Mouse (Mus musculus) lung, adult 10 weeks (tissue): Measurements from ENCODE around the gene Ran. TPM values are rescaled to one million over a fixed set of nuclear protein-coding genes. Genes with fewer than 3 reads are reported as not detected.

Source experiments
- polyA plus RNA-seq: library from polyadenylated mRNA; stranded (reverse); fragments of 350-450 nt; fragmentation: Illumina TruSeq; extraction: RNeasy Lipid Tissue Mini Kit (QIAGEN cat#74804); gene quantifications from one replicate; pipeline ENCODE4 v1.2.3, GENCODE M21; 2014; ENCODE audit warnings: low read depth, low replicate concordance; ENCODE audit not compliant: insufficient read depth

The Ran gene
- polyA plus RNA-seq = 140 TPM

GRCm38 (mm10) chr5:129019497-129020299 is at the start of gene Ran:
Gene Ran, plus strand, starts transcription at chr5:129020069.

GRCm38 (mm10) chr5:129008412-129008826 is 11.4 kb upstream of the Ran start, which contains the start of gene Stx2:
Gene Stx2, minus strand, starts transcription at chr5:129008574.

Other genes with a start within 250 kb of the Ran start
- gene Rimbp2, start 66.6 kb upstream of the Ran start, polyA plus RNA-seq = not detected
- gene Stx2, start 11.5 kb upstream of the Ran start, polyA plus RNA-seq = 11.1 TPM
- 3.3 TPM for gene Adgrd1, start 76.7 kb downstream of the Ran start, polyA plus RNA-seq